Mouse (Mus musculus): ENCODE results near the gene Nfkbil1.

Gene Nfkbil1

GRCm38 (mm10) chr17:35235614-35236389 lies at the start of gene Nfkbil1:
TSS of gene Nfkbil1 (minus strand) at chr17:35235792.
- peak; percentile 88 for DNase-seq (ENCODE audit: low spot score)

GRCm38 (mm10) chr17:35280276-35280675 lies 44.7 kb upstream of the Nfkbil1 start:
- DNase-seq (ENCODE audit: low spot score) = no peak

GRCm38 (mm10) chr17:35278957-35279688 lies 43.5 kb upstream of the Nfkbil1 start:
- no peak for DNase-seq (ENCODE audit: low spot score)

- no peak for DNase-seq (ENCODE audit: low spot score)
These were observed 42.5 kb upstream of the Nfkbil1 start for GRCm38 (mm10) chr17:35278049-35278448.

- no peak for DNase-seq (ENCODE audit: low spot score)
These were observed 40.8 kb upstream of the Nfkbil1 start for GRCm38 (mm10) chr17:35276304-35276864.

GRCm38 (mm10) chr17:35274770-35275169 lies 39.2 kb upstream of the Nfkbil1 start:
- DNase-seq (ENCODE audit: low spot score) = peak; percentile 83

- DNase-seq (ENCODE audit: low spot score) = no peak
These were observed 36.7 kb upstream of the Nfkbil1 start for GRCm38 (mm10) chr17:35272249-35272648.

GRCm38 (mm10) chr17:35269653-35270347 lies 34.2 kb upstream of the Nfkbil1 start:
- DNase-seq (ENCODE audit: low spot score) = peak; percentile 69

- DNase-seq (ENCODE audit: low spot score) = no peak
These were observed 32.0 kb upstream of the Nfkbil1 start for GRCm38 (mm10) chr17:35267399-35268086.

- no peak for DNase-seq (ENCODE audit: low spot score)
These were observed 27.9 kb upstream of the Nfkbil1 start for GRCm38 (mm10) chr17:35263523-35263883.

GRCm38 (mm10) chr17:35262664-35263522 lies 27.3 kb upstream of the Nfkbil1 start, which contains the start of gene H2-D1:
TSS of gene H2-D1 (plus strand) at chr17:35262730.
- DNase-seq (ENCODE audit: low spot score) = peak; percentile 90

- DNase-seq (ENCODE audit: low spot score) = no peak
These were observed 26.1 kb upstream of the Nfkbil1 start for GRCm38 (mm10) chr17:35261651-35262050.

GRCm38 (mm10) chr17:35259621-35260020 lies 24.0 kb upstream of the Nfkbil1 start:
- DNase-seq (ENCODE audit: low spot score) = no peak

GRCm38 (mm10) chr17:35258492-35259478 lies 23.2 kb upstream of the Nfkbil1 start:
- no peak for DNase-seq (ENCODE audit: low spot score)

GRCm38 (mm10) chr17:35257824-35258491 lies 22.4 kb upstream of the Nfkbil1 start:
- DNase-seq (ENCODE audit: low spot score) = peak; percentile 87

GRCm38 (mm10) chr17:35257378-35257777 lies 21.8 kb upstream of the Nfkbil1 start:
- DNase-seq (ENCODE audit: low spot score) = no peak

GRCm38 (mm10) chr17:35255704-35256103 lies 20.1 kb upstream of the Nfkbil1 start:
- no peak for DNase-seq (ENCODE audit: low spot score)

GRCm38 (mm10) chr17:35255301-35255700 lies 19.7 kb upstream of the Nfkbil1 start:
- no peak for DNase-seq (ENCODE audit: low spot score)

All from testis, postnatal 14 days (tissue).